Mouse (Mus musculus) activated CD4-positive, CD25-positive, alpha-beta regulatory T cell, adult 9 weeks (primary cell): ENCODE data around the gene Rep15. TPM values are rescaled to one million over a fixed set of nuclear protein-coding genes. Genes with fewer than 3 reads are reported as not detected.

ENCODE experiments used
- polyA plus RNA-seq: library from polyadenylated mRNA; unstranded; fragments of 100-300 nt; shearing (Covaris generic); gene quantifications from one replicate; pipeline ENCODE4 v1.2.1, GENCODE M21; 2017

Gene Rep15
- polyA plus RNA-seq, result 0.23 TPM

GRCm38 (mm10) chr6:147032303-147032925 lies at the start of gene Rep15:
TSS of gene Rep15 (plus strand) at chr6:147032584.

GRCm38 (mm10) chr6:147042291-147043290 lies 10.2 kb downstream of the Rep15 start, which contains the start of gene Mrps35:
TSS of gene Mrps35 (plus strand) at chr6:147042764.

Other genes with a start within 250 kb of the Rep15 start
- gene Arntl2, start 236.5 kb upstream of the Rep15 start, polyA plus RNA-seq, result not detected
- not detected for gene Smco2, start 182.5 kb upstream of the Rep15 start, polyA plus RNA-seq
- gene Ppfibp1, start 144.1 kb upstream of the Rep15 start, polyA plus RNA-seq, result 11.0 TPM
- not detected for gene 1700034J05Rik, start 78.2 kb upstream of the Rep15 start, polyA plus RNA-seq
- gene Mrps35, start 10.2 kb downstream of the Rep15 start, polyA plus RNA-seq, result 87.5 TPM
- not detected for gene Mansc4, start 54.4 kb downstream of the Rep15 start, polyA plus RNA-seq
- 6.7 TPM for gene Klhl42, start 58.8 kb downstream of the Rep15 start, polyA plus RNA-seq
- gene Pthlh, start 231.6 kb downstream of the Rep15 start, polyA plus RNA-seq, result not detected